Mouse (Mus musculus): ENCODE results near the gene Olfr649. TPM values are rescaled to one million over a fixed set of nuclear protein-coding genes. Genes with fewer than 3 reads are reported as not detected.

The Olfr649 gene
- polyA plus RNA-seq, 1 experiment from 2014 or later: not detected

DNA sequence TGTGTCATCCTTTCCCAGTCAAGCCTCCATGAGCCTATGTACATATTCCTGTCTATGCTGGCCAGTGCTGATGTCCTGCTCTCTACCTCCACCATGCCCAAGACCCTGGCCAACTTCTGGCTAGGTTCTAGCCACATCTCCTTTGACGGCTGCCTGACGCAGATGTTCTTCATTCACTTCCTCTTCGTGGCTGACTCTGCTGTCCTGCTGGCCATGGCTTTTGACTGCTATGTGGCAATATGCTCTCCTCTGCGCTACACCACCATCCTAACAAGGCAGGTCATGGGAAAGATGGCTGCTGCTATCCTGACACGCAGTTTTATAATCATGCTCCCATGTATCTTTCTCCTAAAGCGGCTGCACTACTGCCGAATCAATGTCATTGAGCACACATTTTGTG, 10.4 kb upstream of the Olfr649 start:
- no peak for ATAC-seq (ENCODE audit: low read depth)
- H3K4me3 ChIP-seq (ENCODE audit: low read depth, low read length): no peak overlapping the region
- 92% methylated on average over 7 of the region's 7 CpGs for WGBS

DNA sequence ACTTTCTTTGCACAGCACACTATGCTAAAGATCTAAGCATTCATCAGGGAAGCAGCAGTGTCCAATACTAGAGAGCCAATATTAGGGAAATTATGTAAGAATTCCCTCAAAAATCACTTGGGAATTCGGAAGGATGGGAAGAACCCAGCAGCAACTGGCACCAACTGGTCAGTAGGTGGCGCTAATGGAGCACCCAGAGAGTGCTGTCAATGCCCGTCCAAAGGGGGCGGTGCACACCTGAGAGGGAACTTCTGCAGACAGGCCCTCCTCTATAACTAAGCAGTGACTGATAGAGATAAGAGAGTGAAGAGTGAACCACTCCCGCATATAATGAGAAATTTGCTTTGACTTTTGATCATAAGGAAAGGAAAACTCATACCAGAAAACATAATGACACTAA, 4.0 kb upstream of the Olfr649 start:
- 9% methylated on average over 5 of the region's 5 CpGs for WGBS
- no peak; the same call in 1 of the 2 replicates for ATAC-seq (ENCODE audit: low read depth)
- Histone ChIP-seq H3K4me3 (ENCODE audit: low read depth, low read length) (no peak overlapping the region), H3K4me2 (ENCODE audit: low read depth, low read length) (no peak overlapping the region), H3K9me3 (ENCODE audit: control insufficient read depth, low read length) (no peaks in the 10 kb centered on the region), H3K4me1 (ENCODE audit: control insufficient read depth, insufficient read depth, low read length) (no peaks in the 10 kb centered on the region), H3K27me3 (ENCODE audit: control insufficient read depth, insufficient read depth, low read length) (no peaks in the 10 kb centered on the region), H3K9ac (replicated peaks; ENCODE audit: low read depth, low read length) (no peak overlapping the region), H3K27ac (ENCODE audit: low read depth, low read length) (no peak overlapping the region), H3K36me3 (ENCODE audit: control insufficient read depth, insufficient read depth, low read length) (no peaks in the 10 kb centered on the region)

More for the DNA sequence above, 10.4 kb upstream of the Olfr649 start:
- Histone ChIP-seq H3K4me1 (ENCODE audit: control insufficient read depth, insufficient read depth, low read length) (no peaks in the 10 kb centered on the region), H3K9me3 (ENCODE audit: control insufficient read depth, low read length) (no peaks in the 10 kb centered on the region), H3K4me2 (ENCODE audit: low read depth, low read length) (no peak overlapping the region), H3K9ac (replicated peaks; ENCODE audit: low read depth, low read length) (no peak overlapping the region), H3K36me3 (ENCODE audit: control insufficient read depth, insufficient read depth, low read length) (no peaks in the 10 kb centered on the region), H3K27me3 (ENCODE audit: control insufficient read depth, insufficient read depth, low read length) (no peaks in the 10 kb centered on the region), H3K27ac (ENCODE audit: low read depth, low read length) (no peak overlapping the region)

DNA sequence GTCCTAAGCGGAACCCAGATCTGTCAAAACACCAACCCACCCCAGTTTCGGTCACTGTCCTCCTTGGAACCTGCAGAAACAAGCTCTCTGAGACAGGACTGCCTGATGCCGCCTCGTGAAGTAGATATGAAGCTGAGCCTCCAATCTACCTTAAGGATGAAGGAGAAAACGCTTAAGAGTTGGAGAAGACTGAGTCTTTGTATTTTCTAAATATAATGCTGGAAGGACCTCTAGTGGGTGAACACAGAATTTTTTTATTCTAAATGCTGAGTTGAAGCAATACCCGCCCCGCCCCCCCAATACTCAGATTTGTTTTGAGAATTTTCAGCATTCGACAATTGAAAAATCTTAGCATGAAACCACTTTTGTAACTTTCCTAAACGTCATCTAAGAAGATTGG, 4.5 kb downstream of the Olfr649 start:
- ATAC-seq (ENCODE audit: low read depth): no peak
- H3K4me3 ChIP-seq (ENCODE audit: low read depth, low read length): no peak overlapping the region
- H3K36me3 ChIP-seq (ENCODE audit: control insufficient read depth, insufficient read depth, low read length): no peaks in the 10 kb centered on the region
- H3K9me3 ChIP-seq (ENCODE audit: control insufficient read depth, low read length): no peaks in the 10 kb centered on the region
- H3K27ac ChIP-seq (ENCODE audit: low read depth, low read length): no peak overlapping the region
- WGBS: 65% methylated on average over 9 of the region's 9 CpGs
- H3K27me3 ChIP-seq (ENCODE audit: control insufficient read depth, insufficient read depth, low read length): no peaks in the 10 kb centered on the region
- no peaks in the 10 kb centered on the region for H3K4me1 ChIP-seq (ENCODE audit: control insufficient read depth, insufficient read depth, low read length)
- no peak overlapping the region for H3K9ac ChIP-seq (replicated peaks; ENCODE audit: low read depth, low read length)
- H3K4me2 ChIP-seq (ENCODE audit: low read depth, low read length): no peak overlapping the region

DNA sequence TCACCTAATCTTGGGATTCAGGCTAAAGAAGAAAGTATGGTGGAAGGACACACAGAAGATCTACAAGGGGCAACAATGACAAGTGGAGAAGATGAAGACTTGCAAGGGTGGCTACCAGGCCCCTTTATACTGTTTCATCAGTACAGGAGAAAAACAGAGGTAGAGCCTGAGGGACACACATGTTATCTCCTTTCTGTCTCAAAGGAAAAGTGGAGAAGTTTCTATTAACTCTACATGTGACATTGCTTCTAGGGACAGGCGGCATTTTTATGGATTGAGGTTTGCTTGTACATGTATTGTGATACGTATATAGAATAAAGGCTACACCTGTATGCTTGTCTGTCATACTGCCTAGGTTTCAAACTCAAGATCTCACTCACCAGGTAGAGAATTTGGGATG, 12.5 kb downstream of the Olfr649 start, which contains the start of gene Olfr648:
Gene Olfr648 (minus strand): TSS at position 101 of the 400 bp plus-strand sequence.
- Histone ChIP-seq H3K9me3 (ENCODE audit: control insufficient read depth, low read length) (no peaks in the 10 kb centered on the region), H3K9ac (replicated peaks; ENCODE audit: low read depth, low read length) (no peak within 1 kb of the TSS), H3K27me3 (ENCODE audit: control insufficient read depth, insufficient read depth, low read length) (no peaks in the 10 kb centered on the region), H3K4me3 (ENCODE audit: low read depth, low read length) (no peak within 1 kb of the TSS), H3K36me3 (ENCODE audit: control insufficient read depth, insufficient read depth, low read length) (no peaks in the 10 kb centered on the region), H3K4me2 (ENCODE audit: low read depth, low read length) (no peak within 1 kb of the TSS), H3K27ac (ENCODE audit: low read depth, low read length) (no peak within 1 kb of the TSS), H3K4me1 (ENCODE audit: control insufficient read depth, insufficient read depth, low read length) (no peaks in the 10 kb centered on the region)
- 87% methylated on average over 2 of the region's 2 CpGs for WGBS
- ATAC-seq (ENCODE audit: low read depth): no peak

DNA sequence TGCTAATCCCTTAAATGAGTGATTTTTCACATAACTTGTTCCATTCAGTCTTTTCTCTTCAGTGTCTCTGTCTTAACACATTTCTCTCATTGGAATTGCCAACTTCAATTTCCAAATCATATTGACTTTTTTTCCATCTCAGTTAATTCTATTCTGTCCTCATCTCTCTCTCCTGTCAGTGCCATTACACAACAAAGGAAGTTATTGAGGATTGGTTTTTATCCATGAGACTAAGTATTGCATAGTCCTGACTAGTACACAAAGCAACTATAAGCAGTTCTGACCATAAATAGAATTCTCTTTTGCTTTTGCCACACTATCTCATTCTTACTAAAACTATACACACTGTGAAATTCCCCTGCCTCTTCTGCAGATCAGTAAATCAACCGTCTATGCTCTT, 16.7 kb downstream of the Olfr649 start:
- WGBS: 81% methylated on average over 1 of the region's 1 CpGs
- H3K4me2 ChIP-seq (ENCODE audit: low read depth, low read length): no peak overlapping the region
- no peaks in the 10 kb centered on the region for H3K27me3 ChIP-seq (ENCODE audit: control insufficient read depth, insufficient read depth, low read length)
- H3K4me3 ChIP-seq (ENCODE audit: low read depth, low read length): no peak overlapping the region
- H3K27ac ChIP-seq (ENCODE audit: low read depth, low read length): no peak overlapping the region
- H3K9ac ChIP-seq (replicated peaks; ENCODE audit: low read depth, low read length): no peak overlapping the region
- no peak for ATAC-seq (ENCODE audit: low read depth)
- no peaks in the 10 kb centered on the region for H3K9me3 ChIP-seq (ENCODE audit: control insufficient read depth, low read length)
- H3K4me1 ChIP-seq (ENCODE audit: control insufficient read depth, insufficient read depth, low read length): no peaks in the 10 kb centered on the region
- H3K36me3 ChIP-seq (ENCODE audit: control insufficient read depth, insufficient read depth, low read length): no peaks in the 10 kb centered on the region

DNA sequence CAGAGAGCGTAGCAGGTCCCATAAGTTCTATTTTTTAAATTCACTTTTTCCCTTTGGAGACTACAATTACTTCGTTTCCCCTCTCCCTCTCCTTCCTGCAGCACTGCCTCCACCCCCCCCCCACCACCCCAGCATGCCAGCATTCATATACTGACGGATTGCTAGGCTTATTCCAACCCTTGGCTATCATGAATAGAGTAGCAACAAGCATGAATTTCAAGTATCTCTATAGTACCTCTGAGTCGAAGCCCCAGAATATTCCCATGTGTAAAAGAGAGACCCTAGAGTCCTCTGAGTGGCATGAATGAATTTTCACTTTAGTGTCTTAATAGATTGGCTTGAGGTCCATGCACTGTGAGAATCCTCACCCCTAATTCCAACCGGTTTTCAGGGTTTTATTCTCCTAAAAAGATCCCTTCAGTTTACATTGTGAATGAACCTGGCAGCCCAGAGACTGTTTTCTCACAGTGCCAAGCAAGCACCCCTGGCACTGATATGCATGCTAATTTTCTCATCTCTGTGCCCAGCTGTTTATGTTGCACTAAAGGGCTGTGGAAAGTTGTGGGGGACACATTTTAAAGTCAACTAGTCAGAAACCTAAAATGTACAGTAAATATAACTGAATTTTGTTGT, 17.2 kb downstream of the Olfr649 start:
- 68% methylated on average over 5 of the region's 5 CpGs for WGBS
- no peaks in the 10 kb centered on the region for H3K4me1 ChIP-seq (ENCODE audit: control insufficient read depth, insufficient read depth, low read length)
- ATAC-seq (ENCODE audit: low read depth): no peak

DNA sequence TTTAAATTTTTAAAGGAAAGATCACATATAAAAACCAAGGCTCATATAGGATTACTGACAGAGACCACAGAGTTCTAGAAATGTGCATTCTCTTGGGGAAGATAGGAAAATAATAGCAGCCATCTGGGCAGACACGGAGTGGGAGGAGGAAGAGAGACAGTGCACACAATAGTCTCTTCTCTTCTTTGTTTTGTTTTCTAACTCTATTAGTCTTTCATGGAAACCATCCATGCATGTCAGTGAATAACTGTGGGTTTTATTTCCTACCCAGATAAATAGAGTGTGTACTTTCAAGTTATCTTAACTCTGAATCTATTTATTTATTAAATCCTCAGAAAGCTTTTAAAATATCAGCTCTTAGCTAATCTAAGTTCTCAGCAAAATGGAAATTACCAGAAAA, 20.7 kb downstream of the Olfr649 start:
- ATAC-seq (ENCODE audit: low read depth): no peak
- H3K27me3 ChIP-seq (ENCODE audit: control insufficient read depth, insufficient read depth, low read length): no peaks in the 10 kb centered on the region
- H3K9ac ChIP-seq (replicated peaks; ENCODE audit: low read depth, low read length): no peak overlapping the region
- H3K27ac ChIP-seq (ENCODE audit: low read depth, low read length): no peak overlapping the region
- H3K4me3 ChIP-seq (ENCODE audit: low read depth, low read length): no peak overlapping the region
- H3K9me3 ChIP-seq (ENCODE audit: control insufficient read depth, low read length): no peaks in the 10 kb centered on the region
- H3K36me3 ChIP-seq (ENCODE audit: control insufficient read depth, insufficient read depth, low read length): no peaks in the 10 kb centered on the region
- no peaks in the 10 kb centered on the region for H3K4me1 ChIP-seq (ENCODE audit: control insufficient read depth, insufficient read depth, low read length)
- H3K4me2 ChIP-seq (ENCODE audit: low read depth, low read length): no peak overlapping the region
- 18% methylated on average over 1 of the region's 1 CpGs for WGBS

More for the DNA sequence above, 17.2 kb downstream of the Olfr649 start:
- H3K9me3 ChIP-seq (ENCODE audit: control insufficient read depth, low read length): no peaks in the 10 kb centered on the region
- H3K9ac ChIP-seq (replicated peaks; ENCODE audit: low read depth, low read length): no peak overlapping the region
- H3K4me2 ChIP-seq (ENCODE audit: low read depth, low read length): no peak overlapping the region
- no peaks in the 10 kb centered on the region for H3K36me3 ChIP-seq (ENCODE audit: control insufficient read depth, insufficient read depth, low read length)
- no peaks in the 10 kb centered on the region for H3K27me3 ChIP-seq (ENCODE audit: control insufficient read depth, insufficient read depth, low read length)
- H3K27ac ChIP-seq (ENCODE audit: low read depth, low read length): no peak overlapping the region
- H3K4me3 ChIP-seq (ENCODE audit: low read depth, low read length): no peak overlapping the region

DNA sequence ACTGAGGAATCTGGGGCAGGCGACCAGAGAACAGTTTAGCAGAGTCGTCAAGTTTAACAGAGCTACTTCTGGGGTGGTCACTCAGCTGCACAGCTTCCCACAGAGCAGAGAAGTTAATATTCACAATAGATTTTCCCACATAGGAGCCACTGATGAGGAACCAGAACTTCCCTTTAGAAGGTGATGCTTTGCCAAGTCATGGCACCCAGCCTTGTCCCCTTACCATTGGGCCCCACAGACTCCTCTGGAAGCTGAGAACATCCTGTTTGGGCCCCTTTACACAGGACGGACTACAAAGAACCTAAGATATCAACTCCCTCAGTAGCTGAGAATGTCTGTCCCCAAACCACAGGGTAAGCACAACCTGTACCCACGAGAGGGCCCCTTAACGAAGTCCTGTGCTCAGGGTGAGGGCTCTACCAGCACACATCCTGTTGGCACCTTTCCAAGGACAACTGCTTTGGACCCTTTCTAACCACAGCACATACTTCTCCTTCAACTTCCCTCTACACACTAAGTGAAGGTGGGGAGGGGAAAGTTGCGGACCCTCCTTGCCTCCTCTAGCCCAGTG, 26.1 kb downstream of the Olfr649 start:
- no peaks in the 10 kb centered on the region for H3K36me3 ChIP-seq (ENCODE audit: control insufficient read depth, insufficient read depth, low read length)
- no peaks in the 10 kb centered on the region for H3K4me1 ChIP-seq (ENCODE audit: control insufficient read depth, insufficient read depth, low read length)
- no peak for ATAC-seq (ENCODE audit: low read depth)
- 84% methylated on average over 6 of the region's 6 CpGs for WGBS
- H3K4me2 ChIP-seq (ENCODE audit: low read depth, low read length): no peak overlapping the region
- H3K27ac ChIP-seq (ENCODE audit: low read depth, low read length): no peak overlapping the region
- H3K9me3 ChIP-seq (ENCODE audit: control insufficient read depth, low read length): no peaks in the 10 kb centered on the region
- no peak overlapping the region for H3K4me3 ChIP-seq (ENCODE audit: low read depth, low read length)
- H3K27me3 ChIP-seq (ENCODE audit: control insufficient read depth, insufficient read depth, low read length): no peaks in the 10 kb centered on the region
- no peak overlapping the region for H3K9ac ChIP-seq (replicated peaks; ENCODE audit: low read depth, low read length)

DNA sequence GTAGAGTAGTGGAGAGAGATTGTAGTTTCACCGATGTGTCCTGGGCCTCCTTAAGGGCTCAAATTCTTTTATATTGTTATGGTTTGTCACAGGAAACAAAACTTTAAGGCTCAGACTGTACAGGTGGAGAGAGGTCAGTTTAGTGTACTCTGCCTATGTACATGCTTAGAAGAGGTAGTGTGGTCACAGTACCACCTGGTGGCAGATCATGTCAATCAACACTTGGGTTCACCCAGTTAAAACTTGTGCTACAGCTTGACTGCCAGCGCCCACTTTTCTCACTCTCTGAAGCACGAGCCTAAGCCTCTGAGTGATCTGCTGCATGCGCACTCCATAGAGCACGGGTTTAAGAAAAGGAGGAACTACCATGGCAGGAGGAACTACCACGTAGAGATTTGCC, 28.7 kb downstream of the Olfr649 start:
- Histone ChIP-seq H3K36me3 (ENCODE audit: control insufficient read depth, insufficient read depth, low read length) (no peaks in the 10 kb centered on the region), H3K4me1 (ENCODE audit: control insufficient read depth, insufficient read depth, low read length) (no peaks in the 10 kb centered on the region), H3K9ac (replicated peaks; ENCODE audit: low read depth, low read length) (no peak overlapping the region), H3K27ac (ENCODE audit: low read depth, low read length) (no peak overlapping the region), H3K27me3 (ENCODE audit: control insufficient read depth, insufficient read depth, low read length) (no peaks in the 10 kb centered on the region), H3K9me3 (ENCODE audit: control insufficient read depth, low read length) (no peaks in the 10 kb centered on the region), H3K4me3 (ENCODE audit: low read depth, low read length) (no peak overlapping the region), H3K4me2 (ENCODE audit: low read depth, low read length) (no peak overlapping the region)
- no peak for ATAC-seq (ENCODE audit: low read depth)
- WGBS: 85% methylated on average over 6 of the region's 6 CpGs
